ENCODE assay signal across 29 mouse cellular contexts in the genomic region with DNA sequence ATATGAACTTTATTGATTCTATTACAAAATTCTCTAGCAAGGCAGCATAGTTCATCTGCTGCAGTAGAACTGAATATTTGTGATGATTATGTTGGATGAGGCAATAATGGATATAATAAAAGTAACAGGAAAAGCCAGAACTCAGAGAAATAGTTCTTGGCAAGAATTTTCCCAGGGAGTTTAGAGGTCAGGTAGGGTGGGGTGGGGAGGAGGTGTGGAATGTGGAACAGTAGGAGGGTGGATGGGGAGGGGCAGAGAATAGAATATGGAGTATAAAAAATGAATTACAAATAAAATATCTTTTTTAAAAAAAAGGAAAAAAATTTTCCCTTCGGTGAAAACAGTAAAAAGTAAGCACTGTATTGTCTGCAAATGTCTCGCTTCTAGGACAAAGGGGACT. TPM values are rescaled to one million over a fixed set of nuclear protein-coding genes. Genes with fewer than 3 reads are reported as not detected.
"Had no signal": no experiment of that assay in that cellular context is flagged by ENCODE, and none has a peak within 500 bp of the region (broad histone marks: within the 10 kb centered on the region; RNA-seq: fewer than 3 reads in every experiment).

No protein-coding gene starts in this region.

- H3K4me1 ChIP-seq: liver, embryonic 12.5 days; liver, embryonic 15.5 days; lung, embryonic 15.5 days; megakaryocyte, embryonic 14.5 days; midbrain, embryonic 10.5 days; midbrain, embryonic 13.5 days; neural tube, embryonic 13.5 days; stomach, embryonic 15.5 days had no signal

- H3K27me3 ChIP-seq: liver, embryonic 12.5 days; liver, embryonic 15.5 days; lung, embryonic 15.5 days; megakaryocyte, embryonic 14.5 days; midbrain, embryonic 13.5 days; neural tube, embryonic 13.5 days; stomach, embryonic 15.5 days had no signal

- H3K27ac ChIP-seq: left cerebral cortex, adult 2 months; liver, embryonic 12.5 days; liver, embryonic 15.5 days; lung, embryonic 15.5 days; midbrain, embryonic 10.5 days; midbrain, embryonic 13.5 days; neural tube, embryonic 13.5 days; stomach, embryonic 15.5 days had no signal

- H3K9me3 ChIP-seq: liver, embryonic 12.5 days; liver, embryonic 15.5 days; lung, embryonic 15.5 days; midbrain, embryonic 10.5 days; midbrain, embryonic 13.5 days; neural tube, embryonic 13.5 days; stomach, embryonic 15.5 days had no signal

- H3K9ac ChIP-seq: liver, embryonic 12.5 days; liver, embryonic 15.5 days; lung, embryonic 15.5 days; midbrain, embryonic 13.5 days; neural tube, embryonic 13.5 days; stomach, embryonic 15.5 days had no signal

- DNase-seq: layer of hippocampus, postnatal 36 days; lung, adult 18-20 months; lung, postnatal 10 days; retina, postnatal 1 day; right cerebral cortex, postnatal 25 days; spleen, adult 18-20 months; thymus, postnatal 25 days had no signal

- ATAC-seq: intestine, postnatal 0 days; liver, embryonic 12.5 days; midbrain, embryonic 13.5 days; midbrain, embryonic 16.5 days had no signal

- H3K36me3 ChIP-seq: liver, embryonic 12.5 days; liver, embryonic 15.5 days; lung, embryonic 15.5 days; midbrain, embryonic 10.5 days; midbrain, embryonic 13.5 days; neural tube, embryonic 13.5 days; stomach, embryonic 15.5 days had no signal

- H3K4me2 ChIP-seq: liver, embryonic 12.5 days; liver, embryonic 15.5 days; lung, embryonic 15.5 days; midbrain, embryonic 13.5 days; neural tube, embryonic 13.5 days; stomach, embryonic 15.5 days had no signal

- H3K4me3 ChIP-seq: left cerebral cortex, adult 2 months; liver, embryonic 12.5 days; liver, embryonic 15.5 days; lung, embryonic 15.5 days; megakaryocyte, embryonic 14.5 days; midbrain, embryonic 10.5 days; midbrain, embryonic 13.5 days; myocyte; neural tube, embryonic 13.5 days; stomach, embryonic 15.5 days had no signal

RNA-seq across cellular contexts. Expression of a gene that starts 11.1 kb away (rescaled TPM):
- total RNA-seq: layer of hippocampus, adult 8-10 months; layer of hippocampus, postnatal 10 days; layer of hippocampus, postnatal 36 days; left cerebral cortex, adult 2 months; left cerebral cortex, postnatal 10 days; left cerebral cortex, postnatal 36 days; monocyte, adult 5-6 weeks; neutrophil, adult 5-6 weeks had no signal
- polyA plus RNA-seq: intestine, postnatal 0 days; limb, embryonic 11.5 days; limb, embryonic 14.5 days; liver, embryonic 12.5 days; liver, embryonic 15.5 days; lung, embryonic 15.5 days; midbrain, embryonic 10.5 days; midbrain, embryonic 13.5 days; midbrain, embryonic 16.5 days; myocyte; neural tube, embryonic 13.5 days; stomach, embryonic 15.5 days; thymus, postnatal 0 days; urinary bladder, adult 2 months had no signal

RNA-seq across cellular contexts. Expression of a gene that starts 13.9 kb away (rescaled TPM):
- total RNA-seq: left cerebral cortex, postnatal 36 days; monocyte, adult 5-6 weeks; neutrophil, adult 5-6 weeks had no signal
- polyA plus RNA-seq: intestine, postnatal 0 days had no signal
